Mouse (Mus musculus) heart, embryonic 16.5 days (tissue): ENCODE results near the gene Tmem171. TPM values are rescaled to one million over a fixed set of nuclear protein-coding genes. Genes with fewer than 3 reads are reported as not detected.

Experiments
- ATAC-seq: fragments of 200-750 bp; cut with Nextera tagmentation; replicated peaks from 2 replicates; pipeline ENCODE4 v1.8.0; 2017; ENCODE audit warnings: moderate number of reproducible peaks; ENCODE audit not compliant: insufficient read depth, low FRiP score; ENCODE audit errors: extremely low read depth
- H3K27ac ChIP-seq: fragments of 300-500 bp; sonication (generic); 2 replicates; pipeline ENCODE4 v1.5.1; 2014; ENCODE audit warnings: mild to moderate bottlenecking, low read length, control low read depth, moderate library complexity
- H3K27me3 ChIP-seq: fragments of 300-500 bp; sonication (generic); 2 replicates; pipeline ENCODE4 v1.6.1; 2014; ENCODE audit warnings: low read length, mixed read lengths; ENCODE audit not compliant: control insufficient read depth, insufficient read depth
- H3K36me3 ChIP-seq: fragments of 300-500 bp; sonication (generic); 2 replicates; pipeline ENCODE4 v1.6.1; 2014; ENCODE audit not compliant: control insufficient read depth, insufficient read depth
- H3K4me1 ChIP-seq: fragments of 300-500 bp; sonication (generic); 2 replicates; pipeline ENCODE4 v1.6.1; 2014; ENCODE audit warnings: low read length, mixed read lengths; ENCODE audit not compliant: control insufficient read depth, insufficient read depth
- H3K4me2 ChIP-seq: fragments of 300-500 bp; sonication (generic); 2 replicates; pipeline ENCODE4 v1.6.1; 2014; ENCODE audit warnings: low read depth, mild to moderate bottlenecking, control low read depth, low read length
- H3K4me3 ChIP-seq: fragments of 300-500 bp; sonication (generic); 2 replicates; pipeline ENCODE4 v1.5.1; 2014; ENCODE audit warnings: mild to moderate bottlenecking, control low read depth, low read length
- H3K9ac ChIP-seq: fragments of 300-500 bp; sonication (generic); 2 replicates; pipeline ENCODE4 v1.6.1; 2014; ENCODE audit warnings: low read length, control low read depth
- H3K9me3 ChIP-seq: fragments of 300-500 bp; sonication (generic); replicated peaks from 2 replicates; pipeline ENCODE4 v1.6.1; 2016; ENCODE audit warnings: low read length; ENCODE audit not compliant: control insufficient read depth
- WGBS: fragments of 180-500 bp; shearing (Covaris S2); extraction: QIAGEN DNeasy Blood & Tissue Kit; methylation state at CpG from one replicate; pipeline ENCODE4 v1.1.7; 2014; 5-methylcytosine and 5-hydroxymethylcytosine counted together
- polyA plus RNA-seq: library from polyadenylated mRNA; unstranded; fragments of >200 nt; fragmentation: Nextera tagmentation; extraction: Ambion mirVana; gene quantifications from 2 replicates; pipeline ENCODE4 v1.2.1, GENCODE M21; 2015

Gene Tmem171
- polyA plus RNA-seq, 1 experiment from 2014 or later: 1.3 TPM

DNA sequence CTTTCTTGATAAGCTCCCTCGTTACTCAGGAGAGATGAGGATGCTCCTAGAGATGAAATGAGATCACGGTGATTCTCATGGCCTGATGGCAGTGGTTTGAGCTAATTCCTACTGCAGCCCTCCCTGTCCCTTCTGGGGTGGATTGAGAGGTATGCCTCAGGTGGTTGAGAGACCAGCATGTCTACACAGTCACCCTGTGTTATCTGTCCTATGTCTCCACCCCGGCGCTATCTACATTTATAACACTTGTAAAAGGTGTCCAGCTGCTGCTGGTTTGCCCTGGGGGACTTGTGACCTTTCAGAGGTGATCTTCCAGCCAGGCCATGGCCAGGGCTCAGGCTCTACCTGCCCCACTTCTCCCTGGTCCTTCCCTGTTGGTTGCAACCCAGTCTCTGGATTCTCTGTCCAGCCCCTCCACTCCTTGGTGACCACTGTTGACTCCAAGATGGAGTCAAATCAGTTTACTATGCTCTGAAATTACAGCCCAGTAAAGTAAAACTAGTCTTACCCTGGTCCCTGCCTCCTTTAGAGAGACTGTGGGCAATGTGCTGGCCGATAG lies 5.4 kb upstream of the Tmem171 start:
- peaks cover 24% of the 10 kb centered on the region for H3K4me1 ChIP-seq
- no peak for ATAC-seq
- H3K4me3 ChIP-seq: no peak overlapping the region
- H3K27ac ChIP-seq: peak overlapping the region; percentile 16; the same call in 1 of the 2 replicates
- no peak overlapping the region for H3K4me2 ChIP-seq
- 53% methylated on average over 5 of the region's 5 CpGs for WGBS
- H3K27me3 ChIP-seq: peaks cover 5% of the 10 kb centered on the region; the same call in 1 of the 2 replicates
- H3K36me3 ChIP-seq: no peaks in the 10 kb centered on the region
- no peak overlapping the region for H3K9ac ChIP-seq
- H3K9me3 ChIP-seq: no peaks in the 10 kb centered on the region

DNA sequence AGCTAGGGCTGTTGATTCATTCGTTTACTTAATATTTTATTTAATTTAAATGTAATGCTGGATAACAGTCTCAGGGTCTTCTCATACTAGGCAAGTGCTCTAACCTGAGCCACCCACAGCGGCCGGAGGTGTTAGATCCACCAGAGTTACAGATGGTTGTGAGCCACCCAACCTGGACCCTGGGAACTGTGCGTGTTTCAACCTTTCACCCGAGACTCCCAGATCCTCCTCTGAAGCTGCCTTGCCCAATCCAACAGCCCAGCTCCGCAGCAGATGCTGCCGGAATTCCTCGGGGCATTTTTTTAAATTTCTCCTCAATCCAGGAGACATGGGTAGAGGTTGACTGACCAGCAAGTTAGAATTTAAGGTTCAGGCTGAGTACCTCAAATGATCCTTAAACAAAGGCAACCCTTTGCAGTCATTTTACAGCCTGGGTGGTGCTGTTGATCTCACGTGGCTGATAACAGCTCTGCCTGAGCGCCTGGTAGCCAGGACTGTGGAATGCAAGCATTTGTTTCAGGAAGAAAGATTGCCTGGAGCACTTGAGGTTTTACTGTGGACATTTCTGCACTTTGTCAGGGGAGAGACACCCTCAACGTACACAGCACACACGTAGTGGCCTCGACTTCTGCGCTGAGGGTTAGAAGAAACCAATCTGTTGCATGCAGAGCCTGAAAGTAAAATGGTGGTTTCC lies 4.6 kb upstream of the Tmem171 start:
- peaks cover 24% of the 10 kb centered on the region for H3K4me1 ChIP-seq
- 0 out of 2 replicates have a peak, but pooled peaks have one; percentile 28 for ATAC-seq
- H3K9me3 ChIP-seq: no peaks in the 10 kb centered on the region
- H3K27me3 ChIP-seq: peaks cover 6% of the 10 kb centered on the region; the same call in 1 of the 2 replicates
- no peak overlapping the region for H3K9ac ChIP-seq
- WGBS: 39% methylated on average over 14 of the region's 14 CpGs
- no peak overlapping the region for H3K4me3 ChIP-seq
- H3K36me3 ChIP-seq: no peaks in the 10 kb centered on the region
- peak overlapping the region; percentile 16; the same call in 1 of the 2 replicates for H3K27ac ChIP-seq
- 0 out of 2 replicates have a peak overlapping the region, but pooled peaks have one; percentile 10 for H3K4me2 ChIP-seq

DNA sequence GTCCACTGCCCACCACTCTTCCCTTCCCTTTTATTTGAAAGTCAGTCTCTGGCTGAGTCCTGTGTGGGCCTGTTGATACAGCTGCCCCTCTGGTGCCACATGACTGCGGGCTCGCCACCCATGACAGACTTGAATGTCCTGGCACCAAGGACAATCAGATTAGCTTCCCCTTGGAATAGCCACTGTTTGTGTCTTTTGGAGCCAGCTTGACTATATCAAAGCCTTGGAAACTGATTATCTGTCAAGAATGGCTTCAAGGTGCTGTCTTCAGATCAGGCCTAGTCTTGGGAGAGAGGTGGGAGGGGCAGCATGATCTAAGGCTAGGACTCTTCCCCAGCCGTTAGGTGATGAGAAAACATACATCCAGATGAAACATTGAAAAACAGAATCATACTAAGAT lies 2.1 kb upstream of the Tmem171 start:
- Histone ChIP-seq H3K4me3 (no peak overlapping the region), H3K9ac (no peak overlapping the region), H3K4me2 (no peak overlapping the region), H3K36me3 (no peaks in the 10 kb centered on the region), H3K4me1 (peaks cover 26% of the 10 kb centered on the region), H3K9me3 (no peaks in the 10 kb centered on the region), H3K27ac (no peak overlapping the region), H3K27me3 (peaks cover 12% of the 10 kb centered on the region; the same call in 1 of the 2 replicates)
- ATAC-seq: no peak
- 74% methylated on average over 3 of the region's 3 CpGs for WGBS

DNA sequence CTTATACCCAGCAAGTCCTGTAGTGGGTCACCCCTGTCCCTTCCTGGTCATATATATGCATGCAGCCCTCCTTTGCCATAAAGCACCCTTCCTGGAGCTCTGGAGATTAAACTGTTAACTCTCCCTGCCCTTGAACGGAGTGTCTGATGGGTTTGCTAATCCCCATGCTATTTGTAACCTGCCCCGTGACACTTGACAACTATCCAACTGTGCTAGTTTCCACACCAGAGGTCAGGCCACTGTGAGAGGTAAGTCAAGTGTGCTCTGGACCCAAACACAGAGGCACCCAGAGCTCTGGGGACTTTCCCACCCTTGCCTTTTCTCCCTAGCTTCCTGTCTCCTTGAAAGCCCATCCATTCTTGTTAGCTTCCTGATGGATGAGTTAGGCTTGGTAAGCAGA lies 912 bp upstream of the Tmem171 start:
- no peak overlapping the region; the same call in 1 of the 2 replicates for H3K4me3 ChIP-seq
- ATAC-seq: peak; percentile 51
- peaks cover 12% of the 10 kb centered on the region; the same call in 1 of the 2 replicates for H3K27me3 ChIP-seq
- peak overlapping the region; percentile 78 for H3K4me2 ChIP-seq
- WGBS: 26% methylated on average over 2 of the region's 2 CpGs
- H3K36me3 ChIP-seq: no peaks in the 10 kb centered on the region
- no peaks in the 10 kb centered on the region for H3K9me3 ChIP-seq
- peaks cover 23% of the 10 kb centered on the region for H3K4me1 ChIP-seq
- peak overlapping the region; percentile 80; the same call in 1 of the 2 replicates for H3K9ac ChIP-seq
- H3K27ac ChIP-seq: no peak overlapping the region

DNA sequence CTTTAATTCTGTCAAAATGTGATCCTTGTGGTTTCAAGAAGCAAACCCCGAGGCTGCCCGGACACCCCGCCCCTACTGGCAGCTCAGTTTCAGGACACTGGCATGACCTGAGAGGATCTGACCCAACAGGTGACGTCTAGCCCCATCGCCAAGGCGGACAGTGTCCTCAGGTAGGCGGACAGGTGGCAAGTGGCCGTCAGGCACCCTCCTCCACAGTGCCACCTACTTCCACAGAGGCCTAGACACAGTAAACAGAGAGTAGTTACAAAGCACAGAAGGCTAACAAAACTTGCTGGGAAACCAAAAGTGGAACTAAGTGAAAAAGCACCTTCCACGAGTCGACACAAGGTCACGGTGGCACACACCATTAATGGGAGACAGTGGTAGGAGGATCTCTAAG lies 1.3 kb downstream of the Tmem171 start:
- H3K27ac ChIP-seq: no peak overlapping the region
- no peaks in the 10 kb centered on the region for H3K9me3 ChIP-seq
- no peak overlapping the region for H3K9ac ChIP-seq
- peaks cover 12% of the 10 kb centered on the region; the same call in 1 of the 2 replicates for H3K27me3 ChIP-seq
- H3K36me3 ChIP-seq: no peaks in the 10 kb centered on the region
- H3K4me3 ChIP-seq: no peak overlapping the region
- peaks cover 20% of the 10 kb centered on the region for H3K4me1 ChIP-seq
- H3K4me2 ChIP-seq: no peak overlapping the region
- no peak for ATAC-seq
- 88% methylated on average over 11 of the region's 11 CpGs for WGBS

DNA sequence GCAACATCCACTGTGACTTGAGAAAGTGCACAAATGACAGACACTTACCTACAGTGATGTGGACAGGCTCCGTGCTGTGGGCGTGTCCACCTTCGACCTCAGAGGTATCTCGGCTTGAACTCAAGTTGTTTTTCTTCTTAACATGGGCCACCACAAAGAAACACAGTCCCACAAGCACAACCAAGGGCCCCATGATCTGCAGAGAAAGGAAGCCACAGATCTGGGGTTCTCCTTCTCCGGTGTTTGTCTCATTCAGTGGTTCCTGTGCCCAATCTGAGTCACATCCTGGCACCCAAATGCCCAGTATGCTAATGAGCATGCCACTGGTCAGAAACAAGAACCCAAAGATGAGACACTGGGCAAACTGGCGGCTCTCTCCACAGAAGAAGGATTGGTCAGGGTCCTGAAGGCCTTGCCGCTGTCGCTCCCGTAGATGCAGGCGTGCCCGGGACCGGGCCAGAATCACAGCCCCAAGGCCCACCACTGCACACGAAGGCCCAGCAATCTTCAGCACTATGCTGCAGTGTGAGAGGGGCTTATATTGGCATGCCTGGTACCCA lies 2.6 kb downstream of the Tmem171 start:
- Histone ChIP-seq H3K9ac (no peak overlapping the region), H3K36me3 (no peaks in the 10 kb centered on the region), H3K9me3 (no peaks in the 10 kb centered on the region), H3K27me3 (peaks cover 12% of the 10 kb centered on the region; the same call in 1 of the 2 replicates), H3K27ac (no peak overlapping the region), H3K4me3 (no peak overlapping the region), H3K4me1 (peaks cover 20% of the 10 kb centered on the region), H3K4me2 (no peak overlapping the region)
- no peak for ATAC-seq
- WGBS: 82% methylated on average over 13 of the region's 13 CpGs

DNA sequence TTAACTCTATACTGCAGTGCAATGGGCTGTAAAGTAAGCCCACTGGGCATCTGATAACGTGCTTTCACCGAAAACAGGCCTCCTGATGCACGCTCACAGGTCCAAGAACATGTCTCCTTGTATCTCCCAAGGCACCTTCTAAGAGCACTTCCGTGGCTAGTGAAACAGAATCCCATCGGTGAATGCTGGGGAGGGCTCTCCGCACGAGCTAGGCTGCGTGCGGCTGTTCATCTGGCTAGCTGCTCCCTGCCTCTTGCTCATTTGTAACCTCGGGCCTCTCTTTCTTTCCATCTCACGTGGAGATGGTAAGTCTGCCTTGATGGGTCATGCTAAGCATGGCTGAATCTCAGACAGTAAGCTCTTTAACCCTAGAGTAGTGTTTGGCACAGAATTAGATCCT lies 3.7 kb downstream of the Tmem171 start:
- Histone ChIP-seq H3K9ac (no peak overlapping the region), H3K36me3 (no peaks in the 10 kb centered on the region), H3K4me3 (no peak overlapping the region), H3K27ac (no peak overlapping the region), H3K4me2 (no peak overlapping the region), H3K9me3 (no peaks in the 10 kb centered on the region), H3K27me3 (peaks cover 11% of the 10 kb centered on the region; the same call in 1 of the 2 replicates), H3K4me1 (peaks cover 19% of the 10 kb centered on the region)
- ATAC-seq: no peak
- 93% methylated on average over 11 of the region's 11 CpGs for WGBS

DNA sequence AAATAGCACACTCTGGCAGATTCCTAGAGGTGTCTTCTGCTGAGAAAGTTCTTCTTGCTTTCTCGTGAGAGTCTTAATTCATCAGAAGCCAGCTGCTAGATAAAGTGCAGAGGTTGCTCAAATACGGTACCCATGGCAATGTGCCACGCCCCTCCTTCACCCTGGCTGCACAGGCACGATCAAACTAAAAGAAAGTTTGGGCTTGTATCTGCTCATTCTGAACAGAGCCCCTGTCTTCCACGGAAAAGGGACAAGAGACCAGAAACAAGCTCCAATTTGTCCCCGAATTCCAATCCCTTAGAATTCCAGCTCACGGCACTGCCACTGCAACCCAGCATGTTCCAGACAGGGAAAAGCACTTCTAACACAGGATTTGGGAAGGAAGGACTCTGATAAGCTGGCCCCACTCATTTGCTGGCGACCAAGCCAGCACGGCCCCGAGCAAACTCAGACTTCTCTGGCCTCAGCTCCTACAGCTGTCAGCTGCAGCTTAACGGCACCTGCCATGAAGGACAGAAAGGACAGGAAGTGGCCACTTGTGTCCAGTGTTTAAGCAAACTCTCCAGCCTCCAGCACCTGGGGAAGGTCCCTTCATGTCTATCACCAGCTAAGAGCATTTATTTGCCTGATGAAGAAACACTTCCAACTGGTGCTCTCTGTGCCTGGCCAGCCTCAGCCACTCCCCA lies 4.9 kb downstream of the Tmem171 start:
- H3K36me3 ChIP-seq: no peaks in the 10 kb centered on the region
- H3K9me3 ChIP-seq: no peaks in the 10 kb centered on the region
- H3K9ac ChIP-seq: peak overlapping the region; percentile 7; the same call in 1 of the 2 replicates
- H3K4me2 ChIP-seq: peak overlapping the region; percentile 58
- peaks cover 12% of the 10 kb centered on the region for H3K4me1 ChIP-seq
- WGBS: 22% methylated on average over 11 of the region's 11 CpGs
- H3K27ac ChIP-seq: peak overlapping the region; percentile 64
- peaks cover 7% of the 10 kb centered on the region; the same call in 1 of the 2 replicates for H3K27me3 ChIP-seq
- peak; percentile 66; the same call in 1 of the 2 replicates for ATAC-seq
- H3K4me3 ChIP-seq: peak overlapping the region; percentile 5; the same call in 1 of the 2 replicates
